Mouse (Mus musculus) adrenal gland, adult 8-10 months (tissue): ENCODE measurements around the gene Smndc1. TPM values are rescaled to one million over a fixed set of nuclear protein-coding genes. Genes with fewer than 3 reads are reported as not detected.
A peak's percentile ranks its signal among the peaks of the same experiment; 100 is the strongest.

Experiments
- DNase-seq: peaks from one replicate; pipeline ENCODE4 v3.0.0; 2022
- total RNA-seq, 4 experiments: library from RNA; stranded (reverse); gene quantifications; 2 replicates each; pipeline ENCODE4 v1.2.4; 2022

The Smndc1 gene
- total RNA-seq, 4 experiments from 2014 or later: 40.5 to 49.4 (median 45.6) TPM

GRCm38 (mm10) chr19:53383336-53383735 is 7.0 kb downstream of the Smndc1 start:
- DNase-seq: no peak

DNA sequence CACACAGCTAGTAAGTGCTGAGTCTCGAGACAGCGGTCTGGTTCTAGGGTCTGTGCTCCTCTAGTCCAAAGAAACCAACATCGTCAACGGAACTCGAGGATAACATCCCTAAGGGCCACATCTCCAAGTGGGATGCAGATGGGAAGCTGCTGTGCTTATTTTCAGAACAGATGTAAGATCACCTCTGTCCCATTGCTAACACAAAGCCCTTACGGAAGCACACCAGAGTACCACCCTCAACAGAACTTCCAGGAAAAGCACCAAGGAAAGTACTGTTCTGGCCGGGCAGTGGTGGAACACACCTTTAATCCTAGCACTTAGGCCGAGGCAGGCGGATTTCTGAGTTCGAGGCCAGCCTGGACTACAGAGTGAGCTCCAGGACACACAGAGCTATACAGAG is 12.0 kb downstream of the Smndc1 start:
- no peak for DNase-seq

GRCm38 (mm10) chr19:53377652-53378051 is 12.7 kb downstream of the Smndc1 start:
- no peak for DNase-seq

- no peak for DNase-seq
These were observed 14.6 kb downstream of the Smndc1 start for GRCm38 (mm10) chr19:53375816-53376215.

DNA sequence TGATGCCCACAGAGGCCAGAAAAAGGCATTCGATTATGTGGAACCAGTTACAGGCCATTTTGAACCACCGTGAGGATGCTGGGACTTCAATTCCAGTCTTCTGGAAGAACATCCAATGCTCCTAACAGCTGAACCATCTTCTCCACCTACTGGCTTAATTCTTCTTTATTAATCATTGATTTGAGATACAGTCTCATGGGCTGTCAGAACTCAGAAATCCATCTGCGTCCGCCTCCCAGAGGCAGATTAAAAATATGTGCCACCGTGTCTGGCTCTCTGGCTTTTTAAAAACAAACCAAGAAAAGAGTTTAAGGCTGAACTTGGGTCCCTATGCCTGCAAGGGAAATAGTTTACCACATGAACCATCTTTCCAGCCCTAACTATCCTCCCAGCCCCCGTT is 15.1 kb downstream of the Smndc1 start:
- no peak for DNase-seq

DNA sequence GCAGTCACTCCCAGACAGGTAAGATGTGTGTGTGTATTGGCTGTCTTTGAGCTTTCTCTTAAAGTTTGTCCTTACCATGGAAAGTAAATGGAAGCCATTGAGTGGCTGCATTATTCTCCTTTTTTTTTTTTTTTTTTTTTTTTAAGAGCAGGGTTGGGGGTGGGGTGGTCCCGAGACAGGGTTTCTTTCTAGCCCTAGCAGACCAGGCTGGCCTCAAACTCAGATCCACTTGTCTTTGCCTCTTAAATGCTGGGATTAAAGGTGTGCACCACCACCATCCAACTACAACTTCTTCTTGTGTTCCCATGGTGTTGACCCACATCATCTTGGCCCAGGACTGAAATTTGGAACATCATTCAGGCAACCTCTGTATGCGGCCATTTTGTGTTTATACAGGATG is 16.8 kb downstream of the Smndc1 start:
- no peak for DNase-seq

GRCm38 (mm10) chr19:53371666-53372065 is 18.7 kb downstream of the Smndc1 start, which contains the start of gene Gm10197:
TSS of gene Gm10197 (minus strand) at chr19:53371766.
- no peak for DNase-seq

- no peak for DNase-seq
These were observed 20.1 kb downstream of the Smndc1 start for GRCm38 (mm10) chr19:53370233-53370632.

DNA sequence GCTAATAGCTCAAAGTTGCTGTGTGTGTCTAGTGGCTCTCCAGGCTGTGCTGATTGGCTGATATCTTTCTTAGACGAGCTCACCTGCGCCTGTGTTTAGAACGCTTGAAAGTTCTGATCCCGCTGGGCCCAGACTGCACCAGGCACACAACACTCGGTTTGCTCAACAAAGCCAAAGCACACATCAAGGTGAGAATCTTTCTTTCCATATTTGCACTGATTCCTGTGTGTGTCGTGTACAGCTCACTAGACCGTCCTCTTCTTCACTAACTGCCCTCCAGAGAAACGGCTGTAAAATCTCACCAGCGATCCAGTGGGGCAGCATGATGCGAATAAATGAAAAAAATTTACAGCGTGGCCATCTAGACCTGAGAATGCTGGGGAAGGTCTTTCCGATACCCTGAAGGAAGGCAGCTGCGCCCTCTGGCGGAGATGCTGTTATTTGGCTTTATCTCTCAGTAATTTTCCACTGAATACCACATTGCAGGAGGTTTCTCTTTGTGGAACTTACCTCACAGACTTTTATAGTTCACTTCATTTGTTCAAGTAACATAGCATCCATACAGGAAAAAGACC is 20.8 kb downstream of the Smndc1 start:
- DNase-seq: peak; percentile 68

DNA sequence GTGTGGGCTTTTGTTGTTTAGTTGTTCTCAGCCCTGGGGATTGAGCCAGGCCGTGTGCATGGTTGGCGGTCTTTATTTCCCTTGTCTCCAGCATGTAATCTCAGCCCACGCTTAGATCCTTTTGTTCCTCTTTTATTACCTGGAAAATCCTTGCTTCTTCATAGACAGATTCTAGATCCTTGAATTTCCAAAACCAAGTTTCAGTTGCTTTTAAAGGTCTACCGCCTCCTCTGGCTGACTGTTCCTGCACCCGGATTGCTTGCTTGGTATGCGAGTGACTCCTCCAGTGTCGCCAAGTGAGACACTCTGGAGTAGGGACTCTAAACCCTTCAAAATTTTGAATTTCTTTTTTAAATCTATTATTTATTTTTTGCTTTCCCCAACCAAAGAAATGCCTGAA is 23.5 kb downstream of the Smndc1 start:
- DNase-seq: no peak

- DNase-seq: no peak
These were observed 24.2 kb downstream of the Smndc1 start for GRCm38 (mm10) chr19:53366057-53366775.

- DNase-seq: peak; percentile 61
These were observed 25.4 kb downstream of the Smndc1 start for GRCm38 (mm10) chr19:53364963-53365362.

- DNase-seq: no peak
These were observed 25.8 kb downstream of the Smndc1 start for GRCm38 (mm10) chr19:53364551-53364950.

DNA sequence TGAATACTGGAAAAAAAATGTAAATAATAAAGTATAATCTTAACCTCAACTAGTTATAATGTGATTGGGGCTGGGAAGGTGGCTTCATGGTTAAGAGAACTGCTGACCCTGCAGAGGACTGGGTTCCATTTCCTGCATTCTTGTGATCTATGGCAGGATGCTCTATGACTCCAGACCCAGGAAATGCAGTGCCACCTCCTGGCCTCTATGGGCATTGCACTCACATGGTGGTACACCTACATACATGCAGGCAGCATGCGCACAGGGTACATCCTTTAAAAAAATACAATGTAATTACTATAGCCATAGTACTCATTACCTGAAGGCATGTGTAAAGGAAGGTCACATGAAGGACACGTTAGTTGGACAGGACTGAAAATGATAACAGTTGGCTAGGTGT is 27.4 kb downstream of the Smndc1 start:
- DNase-seq: no peak

GRCm38 (mm10) chr19:53360265-53360958 is 30.0 kb downstream of the Smndc1 start:
- no peak for DNase-seq

- peak; percentile 36 for DNase-seq
These were observed 31.0 kb downstream of the Smndc1 start for GRCm38 (mm10) chr19:53359160-53360033.

GRCm38 (mm10) chr19:53355065-53355464 is 35.3 kb downstream of the Smndc1 start:
- DNase-seq: no peak

DNA sequence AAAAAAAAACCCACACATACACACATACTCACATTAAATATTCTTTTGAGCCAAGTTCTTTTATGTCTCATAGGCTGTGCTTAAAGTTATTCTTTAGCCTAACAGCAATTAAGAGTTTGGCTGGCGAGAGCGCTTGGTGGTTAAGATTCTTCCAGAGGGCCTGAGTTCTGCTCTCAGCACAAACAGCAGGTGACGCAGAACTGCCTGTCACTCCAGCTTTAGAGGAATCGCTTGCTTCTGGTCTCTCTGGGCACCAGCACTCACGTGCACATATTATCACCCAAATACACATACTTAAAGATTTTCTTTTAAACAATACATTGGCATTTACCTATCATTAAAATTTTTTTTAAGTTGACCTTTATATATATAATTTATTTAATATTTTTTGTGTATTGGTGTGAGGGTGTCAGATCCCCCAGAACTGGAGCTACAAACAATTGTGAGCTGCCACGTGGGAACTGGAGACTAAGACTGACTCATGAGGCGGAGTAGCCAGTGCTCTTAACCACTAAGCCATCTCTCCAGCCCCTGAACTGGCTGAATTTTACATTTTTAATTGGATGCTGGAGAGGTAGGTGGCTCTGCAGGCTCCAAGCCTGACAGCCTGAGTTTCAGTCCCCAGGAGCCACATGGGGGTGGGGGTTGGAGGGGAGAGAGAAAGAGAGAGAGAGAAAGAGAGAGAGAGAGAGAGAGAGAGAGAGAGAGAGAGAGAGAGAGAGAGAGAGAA is 35.9 kb downstream of the Smndc1 start:
- no peak for DNase-seq

DNA sequence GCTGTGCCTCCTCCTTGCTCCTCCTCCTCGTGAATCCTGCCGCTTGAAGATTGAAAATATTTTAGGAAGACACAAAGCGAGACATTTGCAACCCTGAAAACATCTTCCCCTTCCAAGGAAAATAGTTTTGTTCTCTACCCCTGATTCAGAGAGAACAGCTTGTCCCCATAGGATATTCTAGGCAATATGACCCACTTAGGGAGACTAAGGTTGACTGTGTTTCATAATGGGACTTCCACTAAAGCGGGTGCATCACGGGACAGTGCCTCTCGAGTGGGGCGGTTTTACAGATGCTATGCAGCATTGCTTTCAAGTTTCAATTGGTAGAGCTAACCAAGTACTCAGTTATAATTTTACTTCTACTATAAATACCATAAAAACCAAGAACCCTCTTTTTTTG is 36.5 kb downstream of the Smndc1 start:
- DNase-seq: no peak

DNA sequence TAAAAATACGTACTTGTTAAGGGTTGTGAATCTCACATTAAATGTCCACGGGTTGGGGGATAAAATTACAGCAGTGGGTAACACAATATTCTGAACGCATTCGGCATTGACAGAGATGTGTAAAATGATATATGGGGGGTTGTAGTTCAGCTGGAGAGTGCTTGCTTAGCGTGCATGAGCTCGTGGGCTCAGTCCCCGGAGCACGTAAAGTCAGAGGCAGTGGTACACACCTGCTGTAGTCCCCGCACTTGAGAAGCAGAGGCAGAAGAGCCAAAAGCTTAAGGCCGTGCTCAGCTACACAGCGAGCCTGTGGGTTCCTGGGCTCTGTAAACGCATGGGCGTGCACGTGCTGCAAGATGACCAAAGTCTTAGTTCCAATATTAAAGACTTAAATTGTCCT is 44.6 kb downstream of the Smndc1 start:
- DNase-seq: no peak

- no peak for DNase-seq
These were observed 46.3 kb downstream of the Smndc1 start for GRCm38 (mm10) chr19:53344062-53344461.
